Mouse (Mus musculus): ENCODE data around the gene Dph3.
"Not testable (repeated sequence)": the region's sequence is repeated elsewhere in the genome, so short reads cannot be mapped to it uniquely, and the experiment has no call there.

Dph3 gene

GRCm38 (mm10) chr14:32085486-32086201 lies at the start of gene Dph3:
Dph3 (minus strand) TSS chr14:32085729.
- Histone ChIP-seq H3K27me3 (ENCODE audit: insufficient read depth, low read length) (no peaks in the 10 kb centered on the region), H3K4me3 (replicated peaks; ENCODE audit: low read length) (peak within 1 kb of the TSS; percentile 84), H3K4me1 (replicated peaks; ENCODE audit: low read depth, low read length) (peaks cover 62% of the 10 kb centered on the region), H3K36me3 (ENCODE audit: insufficient read depth, low read length) (peaks cover 52% of the 10 kb centered on the region), H3K9me3 (ENCODE audit: low read length) (no peaks in the 10 kb centered on the region)
- no peak for TF ChIP-seq NANOG (IDR thresholded peaks at IDR 0.05; ENCODE audit: borderline replicate concordance, low read length)
- peak; percentile 12; the same call in 1 of the 2 replicates for TF ChIP-seq CTCF (conservative IDR thresholded peaks at IDR 0.05; ENCODE audit: low read length)

DNA sequence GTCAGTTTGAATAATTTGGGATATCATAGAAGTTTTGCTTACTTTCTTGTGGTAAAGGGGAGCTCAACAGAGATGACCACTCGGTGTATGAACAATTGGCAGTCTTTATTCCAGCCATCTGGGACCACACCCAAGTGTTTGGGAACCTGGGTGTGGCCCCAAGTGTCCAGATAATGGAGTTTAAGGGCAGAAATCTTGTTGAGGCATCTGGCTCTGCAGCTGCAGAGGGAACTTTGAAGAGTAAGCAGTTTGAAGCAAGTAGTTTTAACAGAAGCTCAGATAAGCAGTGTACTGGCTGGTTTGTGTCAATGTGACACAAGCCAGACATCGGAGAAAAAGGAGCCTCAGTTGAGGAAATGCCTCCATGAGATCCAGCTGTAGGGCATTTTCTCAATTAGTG lies 48.8 kb upstream of the Dph3 start:
- no peaks in the 10 kb centered on the region for H3K36me3 ChIP-seq (ENCODE audit: insufficient read depth, low read length)
- TF ChIP-seq POU5F1 (IDR thresholded peaks at IDR 0.05; ENCODE audit: borderline replicate concordance, low read length) (no peak), CTCF (conservative IDR thresholded peaks at IDR 0.05; ENCODE audit: low read length) (no peak), NANOG (IDR thresholded peaks at IDR 0.05; ENCODE audit: borderline replicate concordance, low read length) (no peak)
- 0 out of 2 replicates have a peak overlapping the region, but pooled peaks have one; percentile 17 for H3K4me3 ChIP-seq (replicated peaks; ENCODE audit: low read length)
- H3K9me3 ChIP-seq (ENCODE audit: low read length), result no peaks in the 10 kb centered on the region
- no peaks in the 10 kb centered on the region for H3K27me3 ChIP-seq (ENCODE audit: insufficient read depth, low read length)
- H3K4me1 ChIP-seq (replicated peaks; ENCODE audit: low read depth, low read length), result peaks cover 43% of the 10 kb centered on the region

GRCm38 (mm10) chr14:32131836-32132235 lies 46.3 kb upstream of the Dph3 start:
- peaks cover 53% of the 10 kb centered on the region for H3K4me1 ChIP-seq (replicated peaks; ENCODE audit: low read depth, low read length)
- H3K4me3 ChIP-seq (replicated peaks; ENCODE audit: low read length), result no peak overlapping the region
- no peaks in the 10 kb centered on the region for H3K27me3 ChIP-seq (ENCODE audit: insufficient read depth, low read length)
- H3K36me3 ChIP-seq (ENCODE audit: insufficient read depth, low read length), result no peaks in the 10 kb centered on the region
- H3K9me3 ChIP-seq (ENCODE audit: low read length), result no peaks in the 10 kb centered on the region
- TF ChIP-seq NANOG (IDR thresholded peaks at IDR 0.05; ENCODE audit: borderline replicate concordance, low read length) (no peak), POU5F1 (IDR thresholded peaks at IDR 0.05; ENCODE audit: borderline replicate concordance, low read length) (no peak), CTCF (conservative IDR thresholded peaks at IDR 0.05; ENCODE audit: low read length) (no peak)

- Histone ChIP-seq H3K27me3 (ENCODE audit: insufficient read depth, low read length) (no peaks in the 10 kb centered on the region), H3K36me3 (ENCODE audit: insufficient read depth, low read length) (no peaks in the 10 kb centered on the region), H3K4me3 (replicated peaks; ENCODE audit: low read length) (no peak overlapping the region), H3K4me1 (replicated peaks; ENCODE audit: low read depth, low read length) (peaks cover 51% of the 10 kb centered on the region), H3K9me3 (ENCODE audit: low read length) (no peaks in the 10 kb centered on the region)
- TF ChIP-seq NANOG (IDR thresholded peaks at IDR 0.05; ENCODE audit: borderline replicate concordance, low read length), result no peak
- no peak for TF ChIP-seq CTCF (conservative IDR thresholded peaks at IDR 0.05; ENCODE audit: low read length)
- TF ChIP-seq POU5F1 (IDR thresholded peaks at IDR 0.05; ENCODE audit: borderline replicate concordance, low read length), result no peak
These were observed 42.9 kb upstream of the Dph3 start for GRCm38 (mm10) chr14:32128409-32128808.

DNA sequence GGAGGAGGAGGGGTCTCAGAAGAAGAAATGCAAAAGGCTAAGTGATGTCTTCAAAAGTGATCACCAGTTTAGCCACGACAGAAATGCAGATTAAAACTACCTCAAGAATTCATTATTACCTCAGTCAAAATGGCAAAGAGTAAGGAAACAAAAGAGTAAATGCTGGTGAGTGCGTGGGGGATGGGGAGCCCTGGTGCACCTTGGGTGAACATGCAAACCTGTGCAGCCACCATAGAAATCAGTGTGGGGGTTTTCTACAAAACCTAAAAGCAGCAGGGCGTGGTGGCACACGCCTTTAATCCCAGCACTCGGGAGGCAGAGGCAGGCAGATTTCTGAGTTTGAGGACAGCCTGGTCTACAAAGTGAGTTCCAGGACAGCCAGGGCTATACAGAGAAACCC lies 39.7 kb upstream of the Dph3 start:
- peaks cover 78% of the 10 kb centered on the region for H3K4me1 ChIP-seq (replicated peaks; ENCODE audit: low read depth, low read length)
- H3K9me3 ChIP-seq (ENCODE audit: low read length); H3K36me3 ChIP-seq (ENCODE audit: insufficient read depth, low read length); H3K4me3 ChIP-seq (replicated peaks; ENCODE audit: low read length); H3K27me3 ChIP-seq (ENCODE audit: insufficient read depth, low read length): not testable (repeated sequence)

DNA sequence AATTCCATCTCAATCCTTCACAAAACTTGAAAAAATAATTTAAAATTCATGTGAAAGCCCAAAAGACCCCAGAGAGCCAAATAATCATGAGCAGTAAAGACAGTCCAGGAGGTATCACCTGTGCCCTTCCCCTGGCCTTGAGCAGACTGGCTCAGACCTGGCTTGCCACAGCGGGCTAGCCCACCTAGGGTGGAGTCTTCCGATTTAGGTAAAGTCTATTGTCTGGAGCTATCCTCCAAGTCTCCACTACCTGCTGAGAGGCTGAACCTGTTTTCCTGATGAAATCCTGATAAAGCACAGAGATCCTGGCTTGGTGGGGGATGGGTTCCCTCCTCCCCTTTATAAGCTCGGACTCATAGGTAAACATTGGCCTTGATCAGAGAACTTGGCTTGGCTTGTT lies 38.7 kb upstream of the Dph3 start:
- Histone ChIP-seq H3K4me3 (replicated peaks; ENCODE audit: low read length) (peak overlapping the region; percentile 11; the same call in 1 of the 2 replicates), H3K27me3 (ENCODE audit: insufficient read depth, low read length) (no peaks in the 10 kb centered on the region), H3K9me3 (ENCODE audit: low read length) (no peaks in the 10 kb centered on the region), H3K36me3 (ENCODE audit: insufficient read depth, low read length) (no peaks in the 10 kb centered on the region), H3K4me1 (replicated peaks; ENCODE audit: low read depth, low read length) (peaks cover 78% of the 10 kb centered on the region)
- peak; percentile 45; the same call in 1 of the 2 replicates for TF ChIP-seq NANOG (IDR thresholded peaks at IDR 0.05; ENCODE audit: borderline replicate concordance, low read length)
- no peak for TF ChIP-seq CTCF (conservative IDR thresholded peaks at IDR 0.05; ENCODE audit: low read length)
- TF ChIP-seq POU5F1 (IDR thresholded peaks at IDR 0.05; ENCODE audit: borderline replicate concordance, low read length), result no peak

- Histone ChIP-seq H3K4me3 (replicated peaks; ENCODE audit: low read length) (no peak overlapping the region), H3K36me3 (ENCODE audit: insufficient read depth, low read length) (no peaks in the 10 kb centered on the region), H3K9me3 (ENCODE audit: low read length) (no peaks in the 10 kb centered on the region), H3K27me3 (ENCODE audit: insufficient read depth, low read length) (no peaks in the 10 kb centered on the region), H3K4me1 (replicated peaks; ENCODE audit: low read depth, low read length) (peaks cover 63% of the 10 kb centered on the region)
- TF ChIP-seq CTCF (conservative IDR thresholded peaks at IDR 0.05; ENCODE audit: low read length) (peak; percentile 72), NANOG (IDR thresholded peaks at IDR 0.05; ENCODE audit: borderline replicate concordance, low read length) (no peak), POU5F1 (IDR thresholded peaks at IDR 0.05; ENCODE audit: borderline replicate concordance, low read length) (no peak)
These were observed 36.4 kb upstream of the Dph3 start for GRCm38 (mm10) chr14:32121920-32122315.

- Histone ChIP-seq H3K4me3 (replicated peaks; ENCODE audit: low read length) (peak overlapping the region; percentile 37; the same call in 1 of the 2 replicates), H3K9me3 (ENCODE audit: low read length) (no peaks in the 10 kb centered on the region), H3K4me1 (replicated peaks; ENCODE audit: low read depth, low read length) (peaks cover 56% of the 10 kb centered on the region), H3K36me3 (ENCODE audit: insufficient read depth, low read length) (no peaks in the 10 kb centered on the region), H3K27me3 (ENCODE audit: insufficient read depth, low read length) (no peaks in the 10 kb centered on the region)
- TF ChIP-seq CTCF (conservative IDR thresholded peaks at IDR 0.05; ENCODE audit: low read length) (no peak), POU5F1 (IDR thresholded peaks at IDR 0.05; ENCODE audit: borderline replicate concordance, low read length) (no peak), NANOG (IDR thresholded peaks at IDR 0.05; ENCODE audit: borderline replicate concordance, low read length) (no peak)
These were observed 35.7 kb upstream of the Dph3 start for GRCm38 (mm10) chr14:32120940-32121919.

DNA sequence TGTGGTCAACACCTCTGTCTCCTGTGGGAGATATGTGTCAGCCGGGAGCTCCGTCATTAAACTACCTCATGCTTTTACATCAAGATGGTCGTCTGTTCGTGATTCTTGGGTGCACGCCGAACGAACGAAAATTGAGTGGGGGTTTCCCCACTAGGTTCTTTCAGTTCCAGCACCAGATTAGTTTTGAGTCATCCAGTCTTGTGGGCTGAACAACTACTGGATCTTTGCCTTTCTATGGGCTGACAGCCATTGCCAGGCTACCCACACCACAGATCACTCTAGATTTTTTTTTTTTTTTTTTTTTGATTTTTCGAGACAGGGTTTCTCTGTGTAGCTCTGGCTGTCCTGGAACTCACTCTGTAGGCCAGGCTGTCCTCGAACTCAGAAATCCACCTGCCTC lies 26.6 kb upstream of the Dph3 start:
- H3K4me3 ChIP-seq (replicated peaks; ENCODE audit: low read length); H3K9me3 ChIP-seq (ENCODE audit: low read length); H3K36me3 ChIP-seq (ENCODE audit: insufficient read depth, low read length); H3K27me3 ChIP-seq (ENCODE audit: insufficient read depth, low read length): not testable (repeated sequence)
- peaks cover 43% of the 10 kb centered on the region for H3K4me1 ChIP-seq (replicated peaks; ENCODE audit: low read depth, low read length)

Measured in E14TG2a.4 (cell line).